Mouse (Mus musculus): ENCODE results near the gene Pgbd5.

The Pgbd5 gene

DNA sequence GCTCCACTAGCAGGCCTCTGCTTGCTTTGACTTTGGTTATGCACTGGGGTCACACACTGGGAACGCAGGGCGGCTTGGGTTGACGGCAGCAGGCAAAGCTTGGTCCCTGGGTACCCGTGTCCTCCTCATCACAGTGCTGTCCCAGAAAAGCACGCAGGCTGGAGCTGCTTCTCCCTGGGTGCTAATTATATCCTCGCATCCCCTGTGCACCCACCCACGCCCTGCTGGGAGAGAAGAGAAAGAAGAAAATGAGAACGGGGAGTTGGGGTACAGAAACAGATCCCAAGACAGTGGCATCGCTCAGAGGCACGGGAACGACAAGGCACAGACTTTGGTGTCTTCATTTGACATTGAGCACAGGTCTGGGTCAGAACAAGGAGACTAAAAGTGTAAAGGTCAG lies 50.0 kb downstream of the Pgbd5 start:
- DNase-seq, result no peak

GRCm38 (mm10) chr8:124386225-124386899 lies 53.1 kb downstream of the Pgbd5 start:
- no peak for DNase-seq

DNA sequence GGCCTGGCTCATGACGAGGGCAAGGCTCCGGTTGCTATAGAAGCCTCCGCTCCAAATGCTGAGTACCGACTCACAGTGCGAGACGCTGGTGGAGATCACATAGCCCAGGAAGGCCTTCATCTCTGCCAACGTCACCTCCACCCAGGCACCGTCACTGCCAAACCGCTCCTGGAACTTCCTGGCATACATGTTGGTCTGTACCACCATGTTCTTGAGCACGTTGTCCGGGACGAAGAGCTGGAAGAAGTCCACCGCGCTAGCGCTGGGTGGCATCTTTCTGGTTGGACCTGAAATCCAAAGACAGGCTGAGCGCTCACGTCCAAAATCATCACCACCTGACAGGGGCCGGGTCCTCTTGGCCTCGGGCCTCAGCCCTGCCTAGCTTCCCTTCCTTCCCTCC lies 55.1 kb downstream of the Pgbd5 start:
- DNase-seq, result no peak

DNA sequence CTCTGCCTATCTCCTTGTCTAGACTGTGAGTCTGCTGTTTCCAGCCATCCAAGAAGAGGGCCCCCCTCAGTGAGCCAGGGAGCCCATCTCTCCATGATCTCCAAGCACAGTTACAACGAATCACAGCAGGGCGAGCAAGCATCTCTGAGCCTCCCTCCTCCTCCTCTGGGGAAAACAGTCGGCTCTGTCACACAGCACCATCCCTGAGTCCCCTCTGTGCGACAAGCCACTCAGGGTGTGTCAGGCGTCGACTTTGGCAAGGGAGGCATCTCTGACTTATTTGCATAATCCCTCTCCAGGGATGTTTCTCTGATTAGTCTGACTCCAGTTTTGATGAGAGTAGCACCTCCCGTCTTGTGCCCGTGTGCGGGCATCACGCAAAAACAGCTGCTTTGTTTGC lies 57.2 kb downstream of the Pgbd5 start:
- no peak for DNase-seq

DNA sequence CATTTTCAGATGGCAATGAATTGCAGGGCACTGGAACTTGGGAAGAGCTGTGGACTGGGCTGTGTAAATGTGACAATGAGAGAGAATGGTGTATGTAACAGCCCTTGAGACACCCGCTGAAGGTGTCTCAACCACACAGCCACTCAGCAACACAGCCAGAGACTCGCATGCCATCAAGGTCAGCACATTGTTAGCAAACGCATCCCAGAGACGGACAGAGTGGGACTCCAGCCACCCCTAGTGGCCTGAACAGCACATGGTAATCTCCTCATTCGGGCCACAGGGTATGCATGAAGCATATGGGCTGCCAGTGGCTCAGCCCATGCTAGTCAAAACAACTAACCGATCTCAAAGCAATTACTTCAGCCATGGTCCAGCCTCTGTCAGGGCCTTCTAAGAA lies 60.2 kb downstream of the Pgbd5 start:
- no peak for DNase-seq

DNA sequence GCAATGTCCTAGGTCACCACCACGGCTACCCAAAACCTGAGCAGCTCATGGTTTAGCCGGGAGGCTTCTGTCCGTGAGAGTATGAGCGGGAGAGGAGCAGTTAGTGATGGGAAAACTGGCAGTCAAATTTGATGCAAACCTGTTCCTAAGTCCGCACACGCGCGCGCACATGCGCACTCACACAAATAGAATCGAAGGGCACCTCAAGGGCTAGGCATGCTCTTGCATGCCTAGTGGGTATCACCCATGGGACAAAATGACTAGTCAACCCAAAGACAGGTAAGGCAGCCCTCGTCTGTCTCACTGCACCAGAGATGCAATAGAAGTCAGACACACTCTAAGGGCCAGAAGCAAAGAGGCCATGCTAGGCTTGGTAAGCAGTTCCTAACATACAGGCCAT lies 63.1 kb downstream of the Pgbd5 start:
- DNase-seq, result no peak

DNA sequence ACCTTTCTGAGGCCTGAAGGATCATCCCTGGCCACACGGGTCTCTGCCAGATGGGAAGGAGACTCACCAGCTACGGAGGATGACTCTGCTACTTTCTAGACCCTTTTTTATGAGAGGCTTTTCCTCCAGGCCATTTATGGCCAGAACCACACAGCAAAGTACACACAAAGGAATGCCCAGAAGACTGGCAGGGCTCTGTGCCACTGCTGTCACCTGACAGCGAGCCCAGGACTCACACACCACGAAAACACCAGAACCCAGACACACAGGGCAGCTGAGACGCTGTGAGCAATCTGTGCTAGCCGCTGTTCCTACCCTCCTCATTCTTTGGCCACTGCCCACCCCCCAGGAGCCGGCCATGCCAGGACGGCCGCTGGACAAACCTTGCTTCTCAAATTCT lies 63.7 kb downstream of the Pgbd5 start:
- DNase-seq, result no peak

DNA sequence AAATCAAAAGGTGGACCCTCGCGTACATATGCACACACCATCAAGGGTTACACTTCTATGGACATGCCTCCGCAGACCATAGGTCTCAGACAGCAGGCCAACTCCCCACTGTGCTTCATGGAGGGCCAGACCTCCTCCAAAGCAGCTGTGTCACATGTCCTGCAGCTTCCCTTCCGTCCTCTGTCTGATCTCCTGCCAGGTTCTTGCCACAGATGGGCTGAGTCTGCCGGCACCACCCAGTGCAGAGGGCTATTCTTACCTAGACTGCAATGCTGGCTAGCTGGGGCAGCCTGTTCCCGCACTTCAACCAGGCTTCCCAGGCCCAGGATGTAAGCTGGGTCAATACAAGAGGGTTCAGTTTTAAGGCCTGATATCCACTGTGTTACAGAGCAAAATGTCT lies 64.3 kb downstream of the Pgbd5 start:
- peak; percentile 16 to 58 for DNase-seq

DNA sequence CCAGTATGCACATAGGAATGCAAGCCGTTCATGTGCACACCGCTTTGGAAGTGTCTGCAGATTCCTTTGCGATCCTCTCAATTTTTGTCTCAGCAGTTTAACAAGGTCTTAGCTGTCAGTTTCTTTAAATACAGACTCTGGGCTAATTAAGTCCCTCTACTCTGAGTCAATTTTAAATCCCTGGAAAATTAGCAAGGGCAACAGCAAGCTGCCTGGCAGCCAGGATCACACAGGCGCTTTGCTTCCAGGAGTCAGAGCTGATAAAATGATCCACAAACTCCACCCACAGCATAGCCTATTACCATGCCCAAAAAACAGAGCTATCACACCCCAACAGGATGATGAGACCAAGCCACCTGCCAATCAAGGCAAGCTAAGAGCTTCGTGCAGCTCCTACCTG lies 65.7 kb downstream of the Pgbd5 start:
- DNase-seq, result no peak

- no peak for DNase-seq
These were observed 67.9 kb downstream of the Pgbd5 start for GRCm38 (mm10) chr8:124371410-124372123.

GRCm38 (mm10) chr8:124370422-124371183 lies 68.9 kb downstream of the Pgbd5 start:
- DNase-seq, result no peak

DNA sequence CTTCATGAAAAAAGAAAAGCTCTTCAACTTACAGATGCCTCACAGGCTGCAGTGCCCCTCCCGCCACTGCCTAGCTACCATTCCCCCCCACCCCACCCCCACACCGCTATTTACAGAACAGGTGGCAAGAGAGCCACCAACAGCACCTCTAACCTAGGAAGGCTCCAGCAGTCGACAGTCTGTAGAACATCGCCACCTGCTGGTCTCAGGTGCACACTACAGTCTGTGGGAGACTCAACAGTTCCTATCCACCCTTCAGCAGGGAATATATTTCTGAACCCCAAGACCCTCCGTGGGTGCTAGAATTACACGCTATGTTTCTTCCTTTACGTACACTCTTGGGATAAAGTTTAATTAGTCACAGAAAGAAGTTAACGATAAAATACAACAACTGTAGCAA lies 71.2 kb downstream of the Pgbd5 start:
- peak; percentile 55 to 73 for DNase-seq

GRCm38 (mm10) chr8:124363337-124363736 lies 76.1 kb downstream of the Pgbd5 start:
- DNase-seq, result no peak

- DNase-seq, result no peak
These were observed 76.9 kb downstream of the Pgbd5 start for GRCm38 (mm10) chr8:124362589-124362988.

DNA sequence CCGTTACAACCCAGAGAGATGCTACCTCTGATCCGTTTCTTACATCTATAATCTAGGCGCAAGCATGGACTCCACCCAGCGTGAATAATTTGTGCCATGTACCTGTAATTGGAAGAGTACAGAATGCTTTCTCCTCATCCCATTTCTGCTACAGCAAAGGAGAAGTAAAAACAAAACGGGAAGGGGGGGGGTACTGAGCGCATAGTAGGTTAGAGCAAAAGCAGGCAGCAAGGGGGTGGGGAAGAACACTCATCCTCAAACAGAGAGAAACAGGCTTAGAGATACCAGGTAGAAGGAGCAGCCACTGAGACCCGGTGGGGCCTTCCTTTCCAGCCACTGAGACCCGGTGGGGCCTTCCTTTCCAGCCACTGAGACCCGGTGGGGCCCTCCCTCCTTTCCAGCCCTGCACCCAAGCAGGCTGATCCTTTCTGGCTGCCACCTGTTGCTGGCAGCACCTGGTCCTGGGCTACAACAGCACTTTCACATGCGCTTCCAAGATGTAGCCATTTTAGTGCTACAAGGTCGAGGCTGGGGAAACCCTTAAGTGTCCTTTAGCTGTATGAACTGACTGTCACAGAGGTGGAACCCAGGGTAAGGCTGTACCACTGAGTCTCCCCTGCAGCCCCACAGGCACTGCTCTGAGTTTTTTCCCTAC lies 77.6 kb downstream of the Pgbd5 start:
- no peak for DNase-seq

DNA sequence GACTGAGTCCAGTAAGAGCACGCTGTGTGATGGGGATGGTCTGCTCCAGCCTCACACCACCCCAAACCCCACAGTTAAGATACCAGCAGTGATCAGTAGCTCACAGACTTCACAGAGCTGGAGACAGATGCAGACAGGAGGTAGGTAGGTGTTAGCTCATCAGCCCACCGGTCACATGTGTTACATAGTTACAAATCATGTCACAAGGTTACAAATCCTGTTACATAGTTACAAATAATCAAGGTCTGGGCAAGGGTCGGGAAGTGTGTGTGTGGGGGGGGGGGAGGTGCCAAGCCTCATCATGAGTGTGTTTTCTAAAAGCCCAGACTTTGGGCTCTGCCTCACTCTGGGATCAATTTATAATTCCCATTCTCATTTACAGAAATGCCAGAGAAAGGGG lies 78.5 kb downstream of the Pgbd5 start:
- DNase-seq, result no peak

- no peak for DNase-seq
These were observed 87.8 kb downstream of the Pgbd5 start for GRCm38 (mm10) chr8:124351636-124352035.

DNA sequence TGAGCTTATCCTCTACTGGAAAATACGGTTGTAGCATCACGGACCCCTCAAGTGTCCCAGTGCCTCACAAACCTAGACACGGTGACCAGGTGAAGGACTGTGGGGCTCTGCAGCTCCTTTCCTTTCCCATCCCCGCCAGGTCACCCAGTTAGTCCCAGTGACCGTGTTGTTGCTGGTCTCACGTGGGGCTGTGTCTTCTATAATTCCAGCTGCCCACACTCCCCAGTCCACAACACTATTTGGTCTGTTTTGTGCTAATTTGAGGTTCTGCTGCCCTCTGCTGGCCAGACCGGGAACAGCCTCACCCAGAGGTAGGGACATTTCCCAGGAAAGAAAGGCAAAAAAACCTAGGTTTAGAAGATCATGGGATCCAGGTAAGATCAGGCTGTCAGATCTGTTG lies 89.8 kb downstream of the Pgbd5 start:
- peak; percentile 69 to 84 for DNase-seq

DNA sequence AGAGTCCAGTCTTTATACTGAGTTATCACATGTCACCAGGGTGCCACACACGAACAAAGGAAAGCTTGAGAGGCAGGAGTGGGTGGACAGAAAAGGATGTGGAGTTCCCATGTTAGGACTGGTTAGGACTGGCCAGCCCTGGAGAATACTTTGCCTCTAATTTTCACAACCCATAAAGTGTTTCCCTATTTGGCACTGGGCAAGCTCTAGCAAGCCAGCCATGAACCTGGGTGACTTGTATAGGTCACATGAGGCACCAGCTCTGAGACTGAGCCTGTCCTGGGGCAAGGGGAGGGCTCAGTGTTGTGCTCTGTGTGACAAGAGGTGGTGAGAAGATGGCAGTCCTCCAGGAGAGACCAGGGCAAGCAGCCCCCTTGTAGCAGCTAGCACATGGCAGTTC lies 91.4 kb downstream of the Pgbd5 start:
- DNase-seq, result no peak

DNA sequence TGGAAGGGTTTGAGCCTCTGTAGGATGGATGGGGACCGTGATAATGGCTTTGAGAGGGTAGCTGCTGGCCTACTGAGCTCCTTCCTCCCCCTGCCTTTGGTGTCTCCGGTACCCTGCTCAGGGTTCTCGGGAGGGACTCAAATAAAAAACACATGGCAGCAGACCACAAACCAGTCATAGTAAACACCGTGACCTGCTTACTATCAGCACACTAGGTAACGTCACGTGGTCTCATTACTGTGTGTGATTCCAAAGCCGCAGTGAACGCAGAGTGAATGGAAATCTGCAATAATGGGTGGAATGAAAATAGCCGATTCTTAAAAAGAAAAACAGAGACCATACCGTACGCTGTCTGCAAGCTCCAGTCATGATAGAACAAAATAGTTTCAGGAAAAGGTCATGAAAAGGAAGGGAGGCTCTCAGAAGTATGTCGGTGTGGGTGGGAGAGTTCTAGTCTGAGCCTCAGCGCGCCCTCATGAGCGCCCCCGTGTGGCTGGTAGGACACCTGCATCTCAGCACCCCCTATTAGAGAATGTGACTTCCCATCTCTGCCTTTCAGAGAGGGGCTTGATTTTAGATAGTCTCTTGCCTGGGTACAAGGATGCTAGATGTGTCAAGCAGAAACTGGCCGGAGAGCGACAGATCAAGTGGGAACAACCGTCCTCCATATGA lies 92.5 kb downstream of the Pgbd5 start:
- DNase-seq, result peak; percentile 49 to 74

DNA sequence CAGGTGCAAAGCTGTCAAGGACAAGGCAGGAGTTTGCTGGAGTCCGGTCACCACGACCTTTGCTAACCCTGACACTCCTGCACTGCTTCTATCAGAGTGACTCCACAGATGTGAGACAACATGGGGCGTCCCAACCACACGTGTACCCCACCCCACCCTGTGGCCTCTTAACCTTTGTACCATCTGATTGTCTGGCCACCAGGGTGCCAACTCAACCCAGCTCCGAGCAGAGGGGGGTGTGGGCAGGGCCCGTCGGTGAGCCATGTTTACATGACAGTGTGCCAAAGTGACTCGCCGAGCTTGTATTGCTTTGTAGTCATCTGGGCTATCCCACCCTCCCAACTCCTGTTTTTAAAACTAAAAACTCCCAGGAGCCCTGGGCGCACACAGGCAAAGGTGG lies 94.4 kb downstream of the Pgbd5 start:
- no peak for DNase-seq

DNA sequence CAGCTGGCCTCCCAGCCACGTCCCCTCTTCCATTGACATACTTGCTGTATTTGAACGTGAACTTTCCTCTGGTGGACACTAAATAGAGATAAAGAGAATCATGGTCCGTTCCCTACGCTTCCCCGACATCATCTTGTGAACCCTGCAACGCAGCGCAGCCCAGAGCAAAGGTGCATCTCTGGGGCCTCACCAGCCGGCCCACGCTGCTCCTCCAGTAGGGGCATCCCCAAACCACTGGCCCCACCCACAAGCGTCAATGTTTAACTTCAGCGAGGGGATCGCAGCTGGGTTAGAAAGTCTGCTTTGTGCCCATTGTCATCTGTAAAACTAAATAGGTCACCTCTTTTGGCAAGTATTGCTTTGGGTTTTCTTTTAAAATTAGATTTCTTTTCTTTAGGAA lies 95.5 kb downstream of the Pgbd5 start:
- no peak for DNase-seq

DNA sequence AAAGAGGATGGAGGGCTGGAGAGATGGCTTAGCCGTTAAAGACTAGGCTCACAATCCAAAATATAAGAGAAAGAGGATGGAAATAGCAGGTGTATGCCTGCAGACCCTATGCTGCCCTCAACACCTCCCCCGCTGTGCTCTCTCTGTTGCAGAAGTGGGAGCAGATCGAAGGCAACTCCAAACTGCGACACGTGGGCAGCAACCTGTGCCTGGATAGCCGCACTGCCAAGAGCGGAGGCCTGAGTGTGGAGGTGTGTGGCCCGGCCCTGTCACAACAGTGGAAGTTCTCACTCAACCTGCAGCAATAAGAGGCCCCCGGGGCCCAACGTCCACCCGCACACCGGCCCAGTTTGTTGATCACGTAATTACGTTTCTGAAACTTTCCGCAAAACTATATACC lies 96.3 kb downstream of the Pgbd5 start:
- DNase-seq, result no peak

All from lung, postnatal 4 days (tissue).